Mouse (Mus musculus) layer of hippocampus, adult 9-10 months (tissue): Measurements from ENCODE around the gene Eif4ebp2.

ENCODE experiments used
- DNase-seq: peaks from one replicate; pipeline ENCODE4 v3.0.0; 2022; ENCODE audit warnings: low spot score

The Eif4ebp2 gene

GRCm38 (mm10) chr10:61383021-61383714 is 69.3 kb downstream of the Eif4ebp2 start, which contains the start of gene Pald1:
Gene Pald1, minus strand, starts transcription at chr10:61383530.
- no peak for DNase-seq

DNA sequence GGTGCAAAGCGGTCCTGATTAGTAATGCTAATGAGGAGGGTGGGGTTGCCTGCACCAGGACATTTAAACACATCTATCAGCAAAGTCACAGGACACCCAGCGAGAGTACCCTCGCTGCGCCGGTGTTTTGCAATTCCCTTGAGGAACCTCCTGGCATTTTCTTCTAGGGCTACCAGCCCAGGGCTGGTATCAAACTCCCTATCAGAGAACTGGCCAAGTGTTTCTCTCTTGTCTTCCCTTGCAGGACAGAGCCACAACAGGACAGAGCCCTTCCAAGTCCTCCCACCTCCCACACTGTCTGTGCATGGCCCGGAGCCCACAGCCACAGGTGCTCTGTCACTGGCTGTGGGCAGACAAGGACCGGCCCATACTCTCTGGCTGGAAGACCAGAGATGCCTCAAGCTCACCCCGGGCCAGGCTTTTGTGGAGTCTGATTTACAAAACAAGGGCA is 70.2 kb downstream of the Eif4ebp2 start:
- DNase-seq, result no peak

DNA sequence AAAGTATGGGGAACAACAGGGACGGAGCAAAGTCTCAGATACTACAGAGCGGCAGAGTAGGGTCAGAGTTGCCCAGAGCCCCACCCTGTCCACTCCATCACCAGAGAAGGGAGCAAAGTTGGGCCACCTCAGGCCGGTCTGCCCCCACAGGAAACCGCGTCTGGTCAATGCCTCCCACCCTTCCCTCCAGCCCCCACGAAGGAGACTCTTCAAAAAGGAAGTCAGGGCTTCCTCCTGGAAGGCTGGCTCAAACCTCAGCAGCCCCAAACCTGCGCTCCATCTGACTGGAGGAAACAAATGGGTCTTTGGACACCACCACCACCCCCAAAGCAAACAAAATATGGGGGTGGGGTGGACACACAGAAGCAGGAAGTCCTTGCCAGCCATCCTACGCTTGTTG is 70.6 kb downstream of the Eif4ebp2 start:
- no peak for DNase-seq

DNA sequence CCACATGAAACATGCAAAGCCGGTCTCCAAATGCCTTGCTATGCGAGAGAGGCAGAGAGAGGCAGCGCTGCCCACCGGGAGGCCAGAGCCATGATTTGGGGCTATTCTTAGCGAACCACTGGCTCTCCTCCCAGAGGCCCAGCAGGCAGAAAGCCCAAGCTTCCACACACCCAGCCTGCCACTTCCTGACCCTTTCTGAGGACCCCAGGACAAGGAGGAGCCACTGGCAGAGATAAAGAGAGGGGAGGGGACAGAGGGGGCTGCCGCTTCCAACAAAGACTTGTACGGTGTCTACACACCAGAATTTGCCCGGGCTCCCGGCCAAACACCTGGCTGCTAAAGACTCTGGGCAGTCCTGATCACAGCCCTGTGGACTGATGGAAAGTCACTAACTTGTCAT is 72.3 kb downstream of the Eif4ebp2 start:
- no peak for DNase-seq

DNA sequence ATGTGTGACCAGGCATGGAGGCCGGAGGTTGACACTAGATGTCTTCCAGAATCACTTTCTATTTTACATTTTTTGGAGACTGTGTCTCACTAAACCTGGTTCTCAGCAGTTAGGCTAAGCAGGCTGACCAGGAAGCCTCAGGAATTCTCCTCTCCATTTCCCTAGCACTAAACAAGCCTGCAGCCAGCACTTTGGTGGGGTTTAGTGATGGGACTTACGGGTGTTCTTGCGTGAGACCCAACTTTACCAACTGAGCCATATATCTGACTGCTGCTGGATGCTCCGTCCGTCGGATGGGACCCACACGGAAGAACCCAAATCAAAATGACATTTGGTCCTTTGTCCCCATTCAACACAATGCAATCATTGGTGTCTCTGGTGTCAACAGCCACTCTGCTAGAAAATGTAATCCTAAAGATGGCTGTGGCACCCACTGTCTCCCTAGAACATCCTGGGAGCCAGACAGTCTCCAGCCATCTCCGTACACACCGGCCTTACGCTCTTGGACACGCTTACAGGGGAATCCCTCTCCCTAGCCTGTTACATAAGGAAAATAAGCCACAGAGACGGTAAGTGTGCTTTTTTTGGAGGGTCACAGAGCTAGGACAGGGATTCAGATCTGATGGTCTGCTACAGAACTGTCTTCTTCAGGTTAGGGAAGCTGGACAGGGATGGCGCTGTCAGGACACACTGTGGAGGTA is 73.0 kb downstream of the Eif4ebp2 start:
- no peak for DNase-seq

DNA sequence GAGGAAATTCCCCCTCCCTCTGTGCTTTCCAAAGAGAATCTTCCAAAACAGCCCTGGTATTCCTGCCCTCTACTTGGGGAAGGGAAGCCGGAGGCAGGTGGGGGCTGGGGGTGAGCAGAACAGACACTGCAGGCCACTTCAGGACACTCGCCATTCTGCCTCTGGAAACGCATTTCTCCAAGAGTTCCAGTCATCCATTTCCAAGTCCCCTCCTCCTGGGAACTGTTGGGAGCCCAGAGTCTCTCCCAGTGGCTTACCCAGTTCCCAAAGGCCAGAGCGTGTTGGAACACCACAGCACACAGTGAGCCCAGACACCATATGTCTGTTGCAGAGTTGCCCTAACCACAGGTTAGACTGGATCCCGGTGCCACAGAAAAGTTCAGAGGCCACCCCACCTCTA is 73.8 kb downstream of the Eif4ebp2 start:
- DNase-seq, result no peak
